Mouse (Mus musculus) neural tube, embryonic 12.5 days (tissue): ENCODE results near the gene Mcrip1. TPM values are rescaled to one million over a fixed set of nuclear protein-coding genes. Genes with fewer than 3 reads are reported as not detected.

Experiments used
- ATAC-seq: fragments of 200-750 bp; cut with Nextera tagmentation; 2 replicates; pipeline ENCODE4 v1.8.0; 2017; ENCODE audit warnings: low read depth, mild to moderate bottlenecking, moderate TSS enrichment, moderate library complexity; ENCODE audit not compliant: low FRiP score
- H3K27ac ChIP-seq: fragments of 300-500 bp; sonication (generic); 2 replicates; pipeline ENCODE4 v1.5.1; 2016
- H3K27me3 ChIP-seq: fragments of 300-500 bp; sonication (generic); replicated peaks from 2 replicates; pipeline ENCODE4 v1.6.1; 2016; ENCODE audit warnings: mild to moderate bottlenecking
- H3K36me3 ChIP-seq: fragments of 300-500 bp; sonication (generic); 2 replicates; pipeline ENCODE4 v1.6.1; 2016; ENCODE audit warnings: mild to moderate bottlenecking
- H3K4me1 ChIP-seq: fragments of 300-500 bp; sonication (generic); 2 replicates; pipeline ENCODE4 v1.6.1; 2016
- H3K4me2 ChIP-seq: fragments of 300-500 bp; sonication (generic); replicated peaks from 2 replicates; pipeline ENCODE4 v1.6.1; 2016; ENCODE audit warnings: mild to moderate bottlenecking
- H3K4me3 ChIP-seq: fragments of 300-500 bp; sonication (generic); 2 replicates; pipeline ENCODE4 v1.5.1; 2016
- H3K9ac ChIP-seq: fragments of 300-500 bp; sonication (generic); 2 replicates; pipeline ENCODE4 v1.6.1; 2016; ENCODE audit warnings: mild to moderate bottlenecking
- H3K9me3 ChIP-seq: fragments of 300-500 bp; sonication (generic); 2 replicates; pipeline ENCODE4 v1.6.1; 2016; ENCODE audit warnings: mild to moderate bottlenecking
- WGBS: fragments of 180-500 bp; shearing (Covaris S2); methylation state at CpG from one replicate; pipeline ENCODE4 v1.1.7; 2016; 5-methylcytosine and 5-hydroxymethylcytosine counted together
- polyA plus RNA-seq: library from polyadenylated mRNA; unstranded; fragments of >200 nt; fragmentation: Nextera tagmentation; extraction: Ambion mirVana; gene quantifications from 2 replicates; pipeline ENCODE4 v1.2.1, GENCODE M21; 2016

Mcrip1 gene
- polyA plus RNA-seq, 1 experiment from 2014 or later, result 234 TPM

GRCm38 (mm10) chr11:120501018-120501417 lies 48.5 kb downstream of the Mcrip1 start:
- no peaks in the 10 kb centered on the region for H3K27me3 ChIP-seq
- H3K27ac ChIP-seq, result no peak overlapping the region
- no peak for ATAC-seq
- H3K36me3 ChIP-seq, result peaks cover 34% of the 10 kb centered on the region
- 67% methylated on average over 6 of the region's 6 CpGs for WGBS
- H3K4me1 ChIP-seq, result no peaks in the 10 kb centered on the region
- no peak overlapping the region for H3K4me2 ChIP-seq
- H3K9ac ChIP-seq, result no peak overlapping the region
- H3K9me3 ChIP-seq, result no peaks in the 10 kb centered on the region
- H3K4me3 ChIP-seq, result no peak overlapping the region

GRCm38 (mm10) chr11:120500357-120500756 lies 49.2 kb downstream of the Mcrip1 start:
- H3K27ac ChIP-seq, result no peak overlapping the region
- no peak overlapping the region for H3K4me2 ChIP-seq
- peaks cover 40% of the 10 kb centered on the region for H3K36me3 ChIP-seq
- 30% methylated on average over 3 of the region's 3 CpGs for WGBS
- H3K9ac ChIP-seq, result no peak overlapping the region
- no peaks in the 10 kb centered on the region for H3K9me3 ChIP-seq
- no peaks in the 10 kb centered on the region for H3K27me3 ChIP-seq
- H3K4me1 ChIP-seq, result no peaks in the 10 kb centered on the region
- ATAC-seq, result no peak
- H3K4me3 ChIP-seq, result no peak overlapping the region

GRCm38 (mm10) chr11:120499894-120500293 lies 49.6 kb downstream of the Mcrip1 start:
- 85% methylated on average over 6 of the region's 6 CpGs for WGBS
- H3K9ac ChIP-seq, result no peak overlapping the region
- ATAC-seq, result no peak
- H3K4me1 ChIP-seq, result no peaks in the 10 kb centered on the region
- H3K4me3 ChIP-seq, result no peak overlapping the region
- peaks cover 45% of the 10 kb centered on the region for H3K36me3 ChIP-seq
- no peaks in the 10 kb centered on the region for H3K27me3 ChIP-seq
- no peak overlapping the region for H3K27ac ChIP-seq
- H3K4me2 ChIP-seq, result no peak overlapping the region
- H3K9me3 ChIP-seq, result no peaks in the 10 kb centered on the region

- ATAC-seq, result no peak
- H3K4me2 ChIP-seq, result no peak overlapping the region
- no peak overlapping the region for H3K4me3 ChIP-seq
- no peak overlapping the region for H3K27ac ChIP-seq
- peaks cover 47% of the 10 kb centered on the region for H3K36me3 ChIP-seq
- no peaks in the 10 kb centered on the region for H3K4me1 ChIP-seq
- no peaks in the 10 kb centered on the region for H3K9me3 ChIP-seq
- WGBS, result 88% methylated on average over 5 of the region's 5 CpGs
- no peak overlapping the region for H3K9ac ChIP-seq
- no peaks in the 10 kb centered on the region for H3K27me3 ChIP-seq
These were observed 50.6 kb downstream of the Mcrip1 start for GRCm38 (mm10) chr11:120498891-120499290.

- no peaks in the 10 kb centered on the region for H3K9me3 ChIP-seq
- H3K36me3 ChIP-seq, result peaks cover 47% of the 10 kb centered on the region
- H3K27me3 ChIP-seq, result no peaks in the 10 kb centered on the region
- no peak overlapping the region for H3K4me3 ChIP-seq
- H3K27ac ChIP-seq, result no peak overlapping the region
- no peak for ATAC-seq
- no peak overlapping the region for H3K9ac ChIP-seq
- H3K4me2 ChIP-seq, result no peak overlapping the region
- WGBS, result 96% methylated on average over 12 of the region's 12 CpGs
- H3K4me1 ChIP-seq, result peaks cover 4% of the 10 kb centered on the region
These were observed 51.3 kb downstream of the Mcrip1 start for GRCm38 (mm10) chr11:120498226-120498625.

- H3K4me3 ChIP-seq, result no peak overlapping the region
- no peak overlapping the region for H3K4me2 ChIP-seq
- H3K36me3 ChIP-seq, result peaks cover 47% of the 10 kb centered on the region
- no peak overlapping the region for H3K9ac ChIP-seq
- H3K27me3 ChIP-seq, result no peaks in the 10 kb centered on the region
- H3K9me3 ChIP-seq, result no peaks in the 10 kb centered on the region
- peaks cover 12% of the 10 kb centered on the region for H3K4me1 ChIP-seq
- no peak for ATAC-seq
- H3K27ac ChIP-seq, result no peak overlapping the region
- 94% methylated on average over 3 of the region's 3 CpGs for WGBS
These were observed 52.1 kb downstream of the Mcrip1 start for GRCm38 (mm10) chr11:120497436-120497835.

- 77% methylated on average over 3 of the region's 3 CpGs for WGBS
- peaks cover 29% of the 10 kb centered on the region for H3K4me1 ChIP-seq
- H3K9ac ChIP-seq, result no peak overlapping the region
- no peak for ATAC-seq
- no peak overlapping the region for H3K27ac ChIP-seq
- no peaks in the 10 kb centered on the region for H3K27me3 ChIP-seq
- H3K36me3 ChIP-seq, result peaks cover 42% of the 10 kb centered on the region
- H3K4me2 ChIP-seq, result peak overlapping the region; percentile 99; the same call in 1 of the 2 replicates
- no peaks in the 10 kb centered on the region for H3K9me3 ChIP-seq
- no peak overlapping the region for H3K4me3 ChIP-seq
These were observed 55.6 kb downstream of the Mcrip1 start for GRCm38 (mm10) chr11:120493911-120494310.

GRCm38 (mm10) chr11:120493351-120493750 lies 56.2 kb downstream of the Mcrip1 start:
- Histone ChIP-seq H3K27ac (no peak overlapping the region), H3K4me2 (peak overlapping the region; percentile 99), H3K9ac (peak overlapping the region; percentile 85), H3K4me3 (peak overlapping the region; percentile 93), H3K36me3 (peaks cover 42% of the 10 kb centered on the region), H3K9me3 (no peaks in the 10 kb centered on the region), H3K27me3 (no peaks in the 10 kb centered on the region), H3K4me1 (peaks cover 29% of the 10 kb centered on the region)
- no peak for ATAC-seq
- 68% methylated on average over 3 of the region's 3 CpGs for WGBS

Other genes starting within 250 kb of the Mcrip1 start
- 3,655 and 3,681 TPM in 2 replicates for gene Actg1, start 201.2 kb downstream of the Mcrip1 start, polyA plus RNA-seq
- gene Fscn2, start 188.2 kb downstream of the Mcrip1 start, polyA plus RNA-seq, result 1.1 and 1.6 TPM in 2 replicates
- gene Faap100, start 171.0 kb downstream of the Mcrip1 start, polyA plus RNA-seq, result 51.0 and 53.4 TPM in 2 replicates
- 47.2 and 54.6 TPM in 2 replicates for gene Nploc4, start 112.0 kb downstream of the Mcrip1 start, polyA plus RNA-seq
- gene Tspan10, start 107.1 kb downstream of the Mcrip1 start, polyA plus RNA-seq, result 0.15 TPM in 1 of 2 replicates, not detected in the other
- 0.27 and 0.32 TPM in 2 replicates for gene Pde6g, start 96.2 kb downstream of the Mcrip1 start, polyA plus RNA-seq
- gene Oxld1, start 91.7 kb downstream of the Mcrip1 start, polyA plus RNA-seq, result 12.5 and 13.8 TPM in 2 replicates
- gene Ccdc137, start 91.6 kb downstream of the Mcrip1 start, polyA plus RNA-seq, result 30.9 and 34.7 TPM in 2 replicates
- gene Arl16, start 82.1 kb downstream of the Mcrip1 start, polyA plus RNA-seq, result 63.6 and 64.5 TPM in 2 replicates
- gene Mrpl12, start 65.1 kb downstream of the Mcrip1 start, polyA plus RNA-seq, result 116 and 117 TPM in 2 replicates
- gene Slc25a10, start 57.9 kb downstream of the Mcrip1 start, polyA plus RNA-seq, result 37.9 TPM in 2 replicates
- gene Gcgr, start 19.0 kb downstream of the Mcrip1 start, polyA plus RNA-seq, result 0.13 and 0.22 TPM in 2 replicates
- gene Ppp1r27, start 1.4 kb upstream of the Mcrip1 start, polyA plus RNA-seq, result not detected in 2 replicates
- gene P4hb, start 23.5 kb upstream of the Mcrip1 start, polyA plus RNA-seq, result 425 and 451 TPM in 2 replicates
- gene Arhgdia, start 31.9 kb upstream of the Mcrip1 start, polyA plus RNA-seq, result 582 and 606 TPM in 2 replicates
- 509 and 592 TPM in 2 replicates for gene Alyref, start 48.6 kb upstream of the Mcrip1 start, polyA plus RNA-seq
- 162 and 172 TPM in 2 replicates for gene Anapc11, start 48.7 kb upstream of the Mcrip1 start, polyA plus RNA-seq
- 0.80 and 0.83 TPM in 2 replicates for gene Npb, start 58.8 kb upstream of the Mcrip1 start, polyA plus RNA-seq
- 151 and 155 TPM in 2 replicates for gene Pcyt2, start 68.2 kb upstream of the Mcrip1 start, polyA plus RNA-seq
- 46.8 and 56.5 TPM in 2 replicates for gene Sirt7, start 75.5 kb upstream of the Mcrip1 start, polyA plus RNA-seq
- gene Mafg, start 83.9 kb upstream of the Mcrip1 start, polyA plus RNA-seq, result 39.7 and 40.4 TPM in 2 replicates
- gene Pycr1, start 94.0 kb upstream of the Mcrip1 start, polyA plus RNA-seq, result 27.2 and 27.8 TPM in 2 replicates
- 0.81 and 1.1 TPM in 2 replicates for gene Myadml2, start 98.4 kb upstream of the Mcrip1 start, polyA plus RNA-seq
- 3.1 and 3.4 TPM in 2 replicates for gene Notum, start 111.4 kb upstream of the Mcrip1 start, polyA plus RNA-seq
- gene Aspscr1, start 123.2 kb upstream of the Mcrip1 start, polyA plus RNA-seq, result 139 and 155 TPM in 2 replicates
- gene Cenpx, start 164.0 kb upstream of the Mcrip1 start, polyA plus RNA-seq, result 108 and 114 TPM in 2 replicates
- 70.9 and 72.6 TPM in 2 replicates for gene Lrrc45, start 164.2 kb upstream of the Mcrip1 start, polyA plus RNA-seq
- gene Rac3, start 171.7 kb upstream of the Mcrip1 start, polyA plus RNA-seq, result 118 and 119 TPM in 2 replicates
- gene Dcxr, start 177.6 kb upstream of the Mcrip1 start, polyA plus RNA-seq, result 12.3 and 16.7 TPM in 2 replicates
- 0.95 and 1.6 TPM in 2 replicates for gene Cbr2, start 182.4 kb upstream of the Mcrip1 start, polyA plus RNA-seq
- gene Hmga1b, start 213.1 kb upstream of the Mcrip1 start, polyA plus RNA-seq, result 3.6 TPM in 2 replicates
- 77.2 and 81.3 TPM in 2 replicates for gene Rfng, start 234.5 kb upstream of the Mcrip1 start, polyA plus RNA-seq
- gene Gps1, start 234.5 kb upstream of the Mcrip1 start, polyA plus RNA-seq, result 250 and 258 TPM in 2 replicates
- 63.5 and 65.5 TPM in 2 replicates for gene Dus1l, start 246.7 kb upstream of the Mcrip1 start, polyA plus RNA-seq